Mouse (Mus musculus): ENCODE data around the gene Zfp617. TPM values are rescaled to one million over a fixed set of nuclear protein-coding genes. Genes with fewer than 3 reads are reported as not detected.
"Not testable (repeated sequence)": the region's sequence is repeated elsewhere in the genome, so short reads cannot be mapped to it uniquely, and the experiment has no call there.

The Zfp617 gene
- total RNA-seq, 2 experiments from 2014 or later, result 25.2 to 31.4 TPM

GRCm38 (mm10) chr8:71951436-71952161, 43.2 kb downstream of the Zfp617 start:
- DNase-seq (ENCODE audit: low spot score in 2 of 2), result no peak

- DNase-seq (ENCODE audit: low spot score in 2 of 2), result no peak
Observed at GRCm38 (mm10) chr8:71952489-71952888, 44.1 kb downstream of the Zfp617 start.

GRCm38 (mm10) chr8:71952961-71953700, 44.7 kb downstream of the Zfp617 start:
- not testable (repeated sequence) for DNase-seq (ENCODE audit: low spot score in 2 of 2)

- DNase-seq (ENCODE audit: low spot score in 2 of 2), result no peak
Observed at GRCm38 (mm10) chr8:71954666-71955065, 46.2 kb downstream of the Zfp617 start.

- DNase-seq (ENCODE audit: low spot score in 2 of 2), result no peak
Observed at GRCm38 (mm10) chr8:71960483-71960882, 52.0 kb downstream of the Zfp617 start.

GRCm38 (mm10) chr8:71961796-71962195, 53.4 kb downstream of the Zfp617 start:
- DNase-seq (ENCODE audit: low spot score in 2 of 2), result no peak

GRCm38 (mm10) chr8:71964051-71964450, 55.6 kb downstream of the Zfp617 start:
- DNase-seq (ENCODE audit: low spot score in 2 of 2), result no peak

- DNase-seq (ENCODE audit: low spot score in 2 of 2), result no peak
Observed at GRCm38 (mm10) chr8:71965166-71965565, 56.7 kb downstream of the Zfp617 start.

- DNase-seq (ENCODE audit: low spot score in 2 of 2), result no peak
Observed at GRCm38 (mm10) chr8:71966411-71966810, 58.0 kb downstream of the Zfp617 start.

GRCm38 (mm10) chr8:71967261-71967660, 58.8 kb downstream of the Zfp617 start:
- no peak for DNase-seq (ENCODE audit: low spot score in 2 of 2)

- DNase-seq (ENCODE audit: low spot score in 2 of 2), result no peak
Observed at GRCm38 (mm10) chr8:71968100-71968499, 59.7 kb downstream of the Zfp617 start.

GRCm38 (mm10) chr8:71968636-71969035, 60.2 kb downstream of the Zfp617 start:
- no peak for DNase-seq (ENCODE audit: low spot score in 2 of 2)

GRCm38 (mm10) chr8:71971945-71972344, 63.5 kb downstream of the Zfp617 start:
- peak in 1 of 2 experiments; percentile 19 for DNase-seq (ENCODE audit: low spot score in 2 of 2)

GRCm38 (mm10) chr8:71974211-71974610, 65.8 kb downstream of the Zfp617 start:
- DNase-seq (ENCODE audit: low spot score in 2 of 2), result no peak

GRCm38 (mm10) chr8:71981032-71981431, 72.6 kb downstream of the Zfp617 start:
- DNase-seq (ENCODE audit: low spot score in 2 of 2), result no peak

- DNase-seq (ENCODE audit: low spot score in 2 of 2), result no peak
Observed at GRCm38 (mm10) chr8:71981456-71981855, 73.0 kb downstream of the Zfp617 start.

Other genes starting within 250 kb of the Zfp617 start
- 100 to 1,000 TPM; 268 to 281 TPM for gene Unc13a, start 236.9 kb upstream of the Zfp617 start, total RNA-seq (2021)
- 1 to 10 TPM; 7.1 to 7.7 TPM for gene Jak3, start 232.3 kb upstream of the Zfp617 start, total RNA-seq (2021)
- gene Insl3, start 219.4 kb upstream of the Zfp617 start, total RNA-seq (2021), result 1 to 10 TPM; 2.6 to 3.0 TPM
- under 1 TPM; 0.23 to 0.48 TPM for gene B3gnt3, start 206.8 kb upstream of the Zfp617 start, total RNA-seq (2021)
- 10 to 100 TPM; 83.1 to 86.4 TPM for gene Fcho1, start 182.9 kb upstream of the Zfp617 start, total RNA-seq (2021)
- 10 to 100 TPM in 1 of 2 experiments, 1 to 10 TPM in 1; 9.3 to 10.4 TPM for gene Zfp709, start 26.6 kb upstream of the Zfp617 start, total RNA-seq (2021)
- 10 to 100 TPM; 10.9 to 12.8 TPM for gene Zfp882, start within 50 bp of the Zfp617 start, total RNA-seq (2021)
- 10 to 100 TPM; 17.0 to 17.7 TPM for gene Zfp961, start 42.4 kb downstream of the Zfp617 start, total RNA-seq (2021)
- not detected for gene Cyp4f18, start 101.0 kb downstream of the Zfp617 start, total RNA-seq (2021)
- not detected for gene Olfr372, start 132.6 kb downstream of the Zfp617 start, total RNA-seq (2021)
- gene Olfr373, start 174.5 kb downstream of the Zfp617 start, total RNA-seq (2021), result not detected
- gene Olfr374, start 198.4 kb downstream of the Zfp617 start, total RNA-seq (2021), result not detected
- 10 to 100 TPM; 38.0 to 42.4 TPM for gene Tpm4, start 226.3 kb downstream of the Zfp617 start, total RNA-seq (2021)